Mouse (Mus musculus): ENCODE results near the gene Adipoq.

DNA sequence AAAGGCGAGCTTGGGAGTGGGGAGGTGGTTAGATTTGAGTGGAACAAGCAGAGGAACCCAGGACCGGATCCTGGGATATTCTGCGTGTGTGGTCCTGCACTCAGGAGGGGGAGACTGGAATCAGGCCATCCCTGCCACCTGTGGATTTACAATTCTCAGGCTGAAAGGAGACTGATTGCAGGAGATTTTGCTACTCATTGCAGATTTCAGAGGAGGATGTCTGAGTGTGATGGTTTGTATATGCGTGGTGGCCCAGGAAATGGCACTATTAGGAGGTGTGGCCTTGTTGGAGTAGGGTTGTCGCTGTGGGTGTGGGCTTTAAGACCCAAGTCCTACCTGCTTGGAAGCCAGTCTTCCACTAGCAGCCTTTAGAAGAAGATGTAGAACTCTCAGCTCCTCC lies 7.9 kb downstream of the Adipoq start:
- TF ChIP-seq SIN3A (IDR thresholded peaks at IDR 0.05; ENCODE audit: low read length) (no peak), EP300 (IDR thresholded peaks at IDR 0.05; ENCODE audit: low read depth in 1 of 2, low read length in 2 of 2) (no peak), POLR2A (IDR thresholded peaks at IDR 0.05; ENCODE audit: control insufficient read depth in 1 of 2, insufficient read depth in 1 of 2, low read depth in 1 of 2, low read length in 2 of 2, poor library complexity in 1 of 2) (no peak), SMC3 (IDR thresholded peaks at IDR 0.05; ENCODE audit: low read depth, low read length) (no peak), USF1 (IDR thresholded peaks at IDR 0.05; ENCODE audit: low read depth, low read length) (no peak), ZNF384 (IDR thresholded peaks at IDR 0.05; ENCODE audit: low read depth, low read length) (no peak), BHLHE40 (IDR thresholded peaks at IDR 0.05; ENCODE audit: borderline replicate concordance, low read depth, low read length) (no peak)

All from MEL (cell line).